ENCODE assay signal across 20 mouse cellular contexts in the genomic region with DNA sequence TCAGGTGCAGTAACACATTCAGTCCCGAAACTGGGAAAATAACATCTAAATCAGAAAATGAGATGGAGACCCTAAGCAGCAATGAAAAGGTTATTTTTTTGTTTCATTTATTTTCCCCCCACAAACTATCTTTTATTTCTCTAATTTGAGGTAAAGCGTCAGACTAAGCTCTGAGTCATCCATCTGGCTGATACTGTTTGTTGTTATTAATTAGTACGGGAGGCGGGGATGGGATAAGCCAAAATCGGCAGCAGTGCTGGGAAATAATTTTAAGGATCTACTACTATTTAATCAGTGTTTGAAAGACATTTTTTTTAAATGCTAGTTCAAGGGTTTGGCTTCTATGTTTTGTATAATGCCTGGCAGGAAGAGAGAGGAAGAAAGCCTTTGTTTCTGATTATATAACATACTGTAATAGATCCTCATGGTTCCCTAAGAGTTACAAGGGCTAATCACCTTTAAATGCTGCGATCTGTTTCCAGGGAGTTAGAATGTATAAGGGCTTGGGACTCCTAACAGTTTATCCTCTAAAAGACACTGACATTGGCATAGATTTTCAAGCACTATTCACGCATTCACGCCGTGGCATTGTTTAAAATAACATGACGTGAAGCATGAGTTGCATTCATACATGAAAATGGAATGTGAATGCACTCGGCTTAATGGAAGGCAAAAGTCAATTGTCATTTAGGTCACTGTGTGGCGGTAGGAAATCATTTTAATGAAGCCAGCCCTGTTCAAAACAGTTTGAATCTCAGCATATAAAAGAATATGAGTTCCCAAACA.
DNase-seq lines count a peak whose midpoint lies in the region; ATAC-seq lines count a peak whose summit lies in the region.
"Had no signal": no experiment of that assay in that cellular context is flagged by ENCODE, and none has a peak within 500 bp of the region (broad histone marks: within the 10 kb centered on the region; RNA-seq: fewer than 3 reads in every experiment).

No protein-coding gene starts in this region.

- no peak overlapping the region for H3K4me3 ChIP-seq in hindbrain, embryonic 15.5 days
- H3K4me3 ChIP-seq in hindbrain, embryonic 13.5 days, result no peak overlapping the region
- no peak overlapping the region for H3K4me3 ChIP-seq in neural tube, embryonic 13.5 days
- H3K4me3 ChIP-seq in midbrain, embryonic 15.5 days, result no peak overlapping the region
- H3K4me3 ChIP-seq: heart, embryonic 12.5 days; kidney, embryonic 15.5 days; limb, embryonic 15.5 days; lung, embryonic 15.5 days had no signal

- H3K4me2 ChIP-seq in hindbrain, embryonic 15.5 days, result peak overlapping the region; percentile 13; the same call in 1 of the 2 replicates
- H3K4me2 ChIP-seq in hindbrain, embryonic 13.5 days, result no peak overlapping the region
- H3K4me2 ChIP-seq in neural tube, embryonic 13.5 days, result no peak overlapping the region
- H3K4me2 ChIP-seq in midbrain, embryonic 15.5 days, result no peak overlapping the region
- H3K4me2 ChIP-seq: heart, embryonic 12.5 days; kidney, embryonic 15.5 days; limb, embryonic 15.5 days; lung, embryonic 15.5 days had no signal

- ATAC-seq in hindbrain, embryonic 15.5 days (ENCODE audit: low FRiP score, low read depth), result no peak
- no peak for ATAC-seq in hindbrain, embryonic 13.5 days (ENCODE audit: low FRiP score)
- ATAC-seq in neural tube, embryonic 13.5 days (ENCODE audit: low read depth), result no peak
- ATAC-seq in midbrain, embryonic 15.5 days (replicated peaks), result no peak; the same call in 1 of the 2 replicates

- H3K27me3 ChIP-seq in hindbrain, embryonic 15.5 days, result no peaks in the 10 kb centered on the region
- no peaks in the 10 kb centered on the region for H3K27me3 ChIP-seq in hindbrain, embryonic 13.5 days
- H3K27me3 ChIP-seq in neural tube, embryonic 13.5 days, result no peaks in the 10 kb centered on the region
- no peaks in the 10 kb centered on the region for H3K27me3 ChIP-seq in midbrain, embryonic 15.5 days (replicated peaks)
- H3K27me3 ChIP-seq: heart, embryonic 12.5 days; kidney, embryonic 15.5 days; limb, embryonic 15.5 days; lung, embryonic 15.5 days had no signal

- WGBS in hindbrain, embryonic 15.5 days, result 47% methylated on average over 12 of the region's 12 CpGs
- 63% methylated on average over 12 of the region's 12 CpGs for WGBS in hindbrain, embryonic 13.5 days
- 64% methylated on average over 12 of the region's 12 CpGs for WGBS in neural tube, embryonic 13.5 days
- WGBS in midbrain, embryonic 15.5 days, result 46% methylated on average over 12 of the region's 12 CpGs

- H3K4me1 ChIP-seq in hindbrain, embryonic 15.5 days (replicated peaks), result peaks cover 20% of the 10 kb centered on the region
- peaks cover 7% of the 10 kb centered on the region; the same call in 1 of the 2 replicates for H3K4me1 ChIP-seq in hindbrain, embryonic 13.5 days (replicated peaks)
- no peaks in the 10 kb centered on the region for H3K4me1 ChIP-seq in neural tube, embryonic 13.5 days (replicated peaks)
- H3K4me1 ChIP-seq in midbrain, embryonic 15.5 days, result peaks cover 7% of the 10 kb centered on the region
- H3K4me1 ChIP-seq: heart, embryonic 12.5 days; kidney, embryonic 15.5 days; limb, embryonic 15.5 days; lung, embryonic 15.5 days had no signal

- H3K27ac ChIP-seq in hindbrain, embryonic 15.5 days (replicated peaks), result peak overlapping the region; percentile 53
- no peak overlapping the region; the same call in 1 of the 2 replicates for H3K27ac ChIP-seq in hindbrain, embryonic 13.5 days
- H3K27ac ChIP-seq in neural tube, embryonic 13.5 days (replicated peaks), result 0 out of 2 replicates have a peak overlapping the region, but pooled peaks have one; percentile 5
- peak overlapping the region; percentile 50; the same call in 1 of the 2 replicates for H3K27ac ChIP-seq in midbrain, embryonic 15.5 days
- H3K27ac ChIP-seq: kidney, embryonic 15.5 days; limb, embryonic 15.5 days; liver, embryonic 14.5 days; lung, embryonic 15.5 days had no signal

- intact Hi-C loops in left cerebral cortex, postnatal 4 days (cut with DNase I), result no loop called here

- no peak for DNase-seq in neural tube, embryonic 10.5 days (ENCODE audit: extremely low spot score, low spot score)
- DNase-seq in left cerebral cortex, postnatal 4 days, result no peak
- no peak for DNase-seq in spleen, postnatal 10 days (ENCODE audit: low spot score in 2 of 2)
- DNase-seq: adrenal gland, postnatal 10 days; cerebellum, adult 8-10 months; cerebellum, postnatal 36 days; heart, postnatal 10 days; kidney, adult 11 months; kidney, postnatal 36 days; lung, postnatal 4 days; right cerebral cortex, postnatal 14 days had no signal

- no peak overlapping the region for H3K9ac ChIP-seq in hindbrain, embryonic 15.5 days
- H3K9ac ChIP-seq in hindbrain, embryonic 13.5 days, result no peak overlapping the region
- H3K9ac ChIP-seq in neural tube, embryonic 13.5 days, result no peak overlapping the region
- H3K9ac ChIP-seq in midbrain, embryonic 15.5 days, result no peak overlapping the region
- H3K9ac ChIP-seq: heart, embryonic 12.5 days; kidney, embryonic 15.5 days; limb, embryonic 15.5 days; liver, embryonic 14.5 days; lung, embryonic 15.5 days had no signal

- H3K36me3 ChIP-seq in hindbrain, embryonic 15.5 days, result no peaks in the 10 kb centered on the region
- H3K36me3 ChIP-seq in hindbrain, embryonic 13.5 days, result no peaks in the 10 kb centered on the region
- H3K36me3 ChIP-seq in neural tube, embryonic 13.5 days, result no peaks in the 10 kb centered on the region
- no peaks in the 10 kb centered on the region for H3K36me3 ChIP-seq in midbrain, embryonic 15.5 days (replicated peaks)
- H3K36me3 ChIP-seq: heart, embryonic 12.5 days; kidney, embryonic 15.5 days; limb, embryonic 15.5 days; lung, embryonic 15.5 days had no signal

- no peaks in the 10 kb centered on the region for H3K9me3 ChIP-seq in hindbrain, embryonic 15.5 days
- H3K9me3 ChIP-seq in hindbrain, embryonic 13.5 days, result no peaks in the 10 kb centered on the region
- H3K9me3 ChIP-seq in neural tube, embryonic 13.5 days, result no peaks in the 10 kb centered on the region
- H3K9me3 ChIP-seq in midbrain, embryonic 15.5 days, result no peaks in the 10 kb centered on the region
- H3K9me3 ChIP-seq: heart, embryonic 12.5 days; kidney, embryonic 15.5 days; limb, embryonic 15.5 days; lung, embryonic 15.5 days had no signal
